Mouse (Mus musculus): ENCODE measurements around the gene Gstp1.
A peak's percentile ranks its signal among the peaks of the same experiment; 100 is the strongest.

Gstp1 gene

DNA sequence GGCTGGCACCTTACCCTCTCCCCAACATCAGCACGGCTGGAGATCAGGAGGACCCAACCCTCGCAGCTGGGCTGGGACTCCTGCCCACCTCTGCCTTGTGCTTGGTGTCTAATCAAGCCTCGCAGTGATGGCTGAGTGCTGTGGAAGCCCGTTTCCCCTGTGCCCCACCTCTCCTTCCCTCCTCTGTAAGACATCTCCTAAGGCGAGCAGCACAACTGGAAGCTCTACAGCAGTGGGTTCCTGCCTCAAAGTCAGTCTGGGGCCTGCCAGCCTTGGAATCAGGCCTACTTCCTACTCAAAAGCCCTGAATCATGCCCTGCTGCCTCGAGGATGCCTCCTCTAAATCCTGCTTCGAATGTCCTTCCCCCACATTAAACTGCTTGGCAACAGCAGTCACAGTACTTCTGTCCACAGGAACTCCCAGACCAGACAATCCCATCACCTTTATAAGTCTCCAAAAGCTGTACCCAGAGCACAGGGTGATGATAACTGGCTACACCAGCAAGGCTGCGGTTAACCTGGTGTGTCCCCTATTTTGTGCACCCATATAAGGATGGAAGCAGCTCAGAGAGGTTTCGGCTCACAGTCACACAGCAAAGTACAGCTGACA is 38.6 kb downstream of the Gstp1 start:
- no peak for DNase-seq

GRCm38 (mm10) chr19:3998335-3998734 is 39.5 kb downstream of the Gstp1 start:
- no peak for DNase-seq

GRCm38 (mm10) chr19:3997231-3997630 is 40.6 kb downstream of the Gstp1 start:
- no peak for DNase-seq

- DNase-seq = no peak
These were observed 41.0 kb downstream of the Gstp1 start for GRCm38 (mm10) chr19:3996747-3997146.

GRCm38 (mm10) chr19:3996106-3996505 is 41.7 kb downstream of the Gstp1 start:
- DNase-seq = no peak

- DNase-seq = no peak
These were observed 42.3 kb downstream of the Gstp1 start for GRCm38 (mm10) chr19:3995505-3995904.

GRCm38 (mm10) chr19:3994932-3995331 is 42.9 kb downstream of the Gstp1 start:
- no peak for DNase-seq

- no peak for DNase-seq
These were observed 45.4 kb downstream of the Gstp1 start, which contains the start of gene Tbx10 for GRCm38 (mm10) chr19:3992416-3992815. Gene Tbx10, plus strand, starts transcription at chr19:3992752.

DNA sequence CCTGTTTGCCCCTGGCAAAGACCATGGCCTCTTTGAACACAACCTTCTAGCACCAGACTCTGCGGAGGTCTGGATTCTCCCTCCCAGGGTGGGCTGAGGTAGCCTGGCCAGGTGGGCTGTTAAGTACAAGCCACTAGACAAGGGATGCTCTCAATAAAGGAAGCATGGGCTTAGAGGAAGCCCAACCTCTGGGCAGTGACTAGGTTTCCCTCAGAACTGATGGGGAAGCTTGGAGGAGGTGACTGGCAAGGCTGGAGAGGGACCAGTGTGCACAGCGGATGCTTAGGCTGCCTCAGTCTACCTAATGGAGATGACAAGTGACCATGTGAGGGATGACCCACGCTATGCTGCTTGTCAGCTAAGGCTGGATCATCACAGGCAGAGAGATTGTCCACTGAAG is 45.8 kb downstream of the Gstp1 start:
- DNase-seq = no peak

DNA sequence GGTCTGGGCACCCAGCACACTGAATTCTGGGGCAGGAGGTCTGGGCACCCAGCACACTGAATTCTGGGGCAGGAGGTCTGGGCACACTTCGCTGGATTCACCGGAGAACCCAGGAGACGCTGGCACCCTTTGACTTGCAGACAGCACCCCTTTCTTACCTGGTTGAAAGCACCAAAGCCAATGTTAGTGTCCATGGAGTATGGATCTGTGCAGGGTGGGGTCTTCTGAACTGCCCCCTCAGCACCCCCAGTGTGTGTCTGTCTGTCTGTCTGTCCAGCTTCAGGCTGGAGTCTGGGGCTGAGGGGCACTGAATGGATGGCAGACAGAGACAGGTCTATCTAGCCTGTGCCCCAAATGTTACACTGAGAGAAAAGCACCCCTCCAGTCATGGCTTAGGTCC is 46.2 kb downstream of the Gstp1 start:
- no peak for DNase-seq

- DNase-seq = no peak
These were observed 47.0 kb downstream of the Gstp1 start for GRCm38 (mm10) chr19:3990804-3991203.

DNA sequence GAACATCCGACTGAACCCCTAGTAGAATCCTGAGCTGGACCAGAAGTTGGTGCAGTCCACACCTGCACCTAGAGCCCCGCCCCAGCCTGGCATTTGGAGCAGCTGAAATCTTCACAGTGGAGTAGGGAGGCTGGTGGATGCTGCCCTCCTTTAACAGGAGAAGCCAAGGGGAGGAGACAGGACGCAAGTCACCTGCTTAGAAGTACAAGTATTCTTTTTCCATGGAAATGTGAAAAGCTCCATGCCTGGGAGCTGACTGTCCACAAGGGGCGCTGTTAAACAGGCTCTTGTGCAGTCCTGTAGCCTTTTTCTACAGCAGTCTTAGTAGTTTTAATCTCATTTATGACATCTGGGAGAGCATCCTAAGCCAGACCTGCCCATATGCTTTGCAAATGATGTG is 49.0 kb downstream of the Gstp1 start:
- DNase-seq = no peak

GRCm38 (mm10) chr19:3988066-3988465 is 49.7 kb downstream of the Gstp1 start:
- no peak for DNase-seq

GRCm38 (mm10) chr19:3986334-3986733 is 51.5 kb downstream of the Gstp1 start, which contains the start of gene Acy3:
Gene Acy3, plus strand, starts transcription at chr19:3986570.
- peak in 1 of 2 experiments; percentile 18 for DNase-seq

Measured in spleen, adult 18-20 months (tissue).